Mouse (Mus musculus) cerebellum, adult 11-12 months (tissue): ENCODE measurements around the gene Hsp90b1.
"Not testable (repeated sequence)": the region's sequence is repeated elsewhere in the genome, so short reads cannot be mapped to it uniquely, and the experiment has no call there.

ENCODE experiments used
- DNase-seq: peaks from one replicate; pipeline ENCODE4 v3.0.0; 2022

Gene Hsp90b1

DNA sequence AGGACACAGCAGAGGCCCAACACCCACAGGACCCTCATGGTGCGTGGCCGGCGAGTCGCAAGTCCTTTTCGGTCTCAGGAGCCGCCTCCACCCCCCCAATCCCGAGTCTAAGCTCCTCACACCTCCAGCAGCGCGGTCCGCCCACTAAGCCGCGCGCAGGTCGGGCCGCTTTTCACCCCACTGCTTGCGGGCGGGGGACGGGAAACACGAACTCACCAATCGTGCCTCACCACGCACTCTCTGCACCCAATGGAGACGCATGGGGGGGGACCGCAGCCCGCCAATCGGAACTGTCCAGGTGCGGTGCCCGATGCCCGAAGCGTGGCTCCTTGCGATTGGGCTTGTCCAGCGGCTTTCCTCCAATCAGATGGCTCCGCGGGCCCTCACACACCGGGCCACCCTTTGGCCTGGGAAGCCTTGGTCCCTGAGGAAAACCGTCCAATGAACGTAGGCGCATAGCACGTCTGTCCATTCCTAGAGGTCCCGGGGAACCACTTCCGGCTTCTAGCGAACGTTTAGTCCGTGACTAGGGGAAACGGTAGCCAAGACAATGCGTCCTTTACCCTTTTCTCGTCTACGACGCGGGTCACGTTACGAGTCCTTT, at the start of gene Hsp90b1, which contains the start of gene Ttc41:
Gene Hsp90b1 (minus strand): TSS at position 192 of the 604 bp plus-strand sequence.
Gene Ttc41 (plus strand): TSS at position 494 of the 604 bp plus-strand sequence.
- DNase-seq = peak; percentile 100

DNA sequence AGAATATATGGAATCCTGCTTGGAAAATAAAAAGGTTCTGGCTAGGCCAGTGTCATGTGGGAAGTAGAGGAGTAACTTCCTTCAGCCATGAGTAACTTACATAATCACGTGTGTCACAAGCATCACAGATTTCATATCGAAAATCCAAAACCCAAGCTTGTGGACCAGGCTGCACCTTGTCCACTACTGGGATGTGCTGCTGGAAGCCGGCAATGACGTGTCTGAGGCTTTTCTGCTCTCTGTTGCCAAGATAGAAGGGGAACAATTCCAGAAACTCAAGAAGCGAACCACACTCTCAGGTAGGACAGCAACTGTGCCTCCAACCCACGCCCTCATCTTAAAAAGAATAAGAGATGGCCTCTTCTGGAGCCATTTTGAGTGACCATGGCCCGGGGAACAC, 39.0 kb upstream of the Hsp90b1 start:
- DNase-seq = no peak

DNA sequence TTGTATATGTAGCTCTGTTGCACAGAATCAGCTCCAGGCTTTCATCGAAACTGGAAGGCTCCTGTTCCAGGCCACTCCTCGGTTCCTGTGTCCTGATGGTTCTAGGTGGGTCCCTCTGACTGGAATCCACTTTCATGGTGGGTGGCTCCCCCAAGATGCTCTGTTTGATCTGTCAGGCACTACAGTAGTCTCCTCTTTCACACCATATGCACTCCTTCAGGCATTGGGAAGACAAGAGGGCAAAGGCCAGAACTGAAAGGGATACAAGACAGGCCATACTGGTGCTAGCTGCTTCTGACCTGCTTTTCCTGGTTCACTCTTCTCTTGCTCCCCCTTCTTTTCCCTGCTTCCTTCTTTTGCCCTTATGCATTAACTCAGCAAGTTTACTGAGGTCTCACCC, 37.6 kb upstream of the Hsp90b1 start:
- DNase-seq = no peak

GRCm38 (mm10) chr10:86735036-86735435, 29.7 kb upstream of the Hsp90b1 start:
- DNase-seq = no peak

DNA sequence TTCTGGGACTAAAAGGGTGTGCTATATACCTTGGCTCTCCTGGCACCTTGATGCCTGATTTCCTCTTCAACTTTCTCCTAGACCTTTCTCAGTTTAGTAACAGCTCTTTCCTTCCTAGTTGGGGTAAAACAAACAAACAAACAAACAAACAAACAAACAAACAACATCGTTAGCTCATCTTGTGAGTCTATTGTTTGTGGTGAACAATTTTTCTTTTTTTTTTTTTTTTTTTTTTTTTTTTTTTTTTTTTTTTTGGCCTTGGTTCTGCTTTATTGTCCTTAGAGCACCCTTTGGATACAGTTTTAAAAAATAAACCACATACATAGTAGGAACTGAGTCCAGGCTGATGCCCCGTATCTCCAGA, 26.2 kb upstream of the Hsp90b1 start:
- no peak for DNase-seq

DNA sequence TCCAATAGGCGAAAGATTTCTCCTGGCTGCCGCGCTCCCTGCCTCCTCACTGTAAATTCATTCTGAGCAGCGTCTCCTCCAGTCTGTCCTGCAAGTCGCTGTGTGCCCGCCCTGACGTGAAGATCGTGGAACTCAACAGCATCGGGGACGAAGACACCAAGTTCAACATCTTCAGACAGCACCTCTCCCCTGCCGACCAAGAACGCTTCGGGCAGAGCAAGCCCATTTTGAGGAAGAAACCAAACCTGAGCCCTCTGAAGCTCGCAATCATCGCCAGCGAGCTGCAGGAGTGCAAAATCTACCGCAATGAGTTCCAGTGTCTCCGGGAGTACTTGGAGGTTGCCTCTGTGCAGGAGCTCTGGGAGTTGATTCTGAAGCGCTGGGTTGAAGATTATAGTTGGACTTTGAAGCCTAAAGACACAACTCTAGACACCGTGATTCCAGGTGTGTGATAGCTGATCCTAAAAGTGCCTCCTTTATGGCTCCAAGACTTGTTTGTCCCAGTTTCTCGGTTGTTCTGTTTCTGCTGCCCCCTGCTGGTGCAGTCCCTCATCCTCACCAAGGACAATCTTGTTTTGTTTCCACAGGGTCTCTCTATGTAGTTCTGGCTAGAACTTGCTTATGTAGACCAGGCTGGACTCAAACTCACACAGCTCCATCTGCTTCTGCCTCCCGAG, 25.7 kb upstream of the Hsp90b1 start:
- peak; percentile 64 for DNase-seq

- DNase-seq = no peak
Measured at GRCm38 (mm10) chr10:86728176-86728575, 22.9 kb upstream of the Hsp90b1 start.

- no peak for DNase-seq
Measured at GRCm38 (mm10) chr10:86727548-86727980, 22.3 kb upstream of the Hsp90b1 start.

- no peak for DNase-seq
Measured at GRCm38 (mm10) chr10:86712156-86712555, 6.8 kb upstream of the Hsp90b1 start.

DNA sequence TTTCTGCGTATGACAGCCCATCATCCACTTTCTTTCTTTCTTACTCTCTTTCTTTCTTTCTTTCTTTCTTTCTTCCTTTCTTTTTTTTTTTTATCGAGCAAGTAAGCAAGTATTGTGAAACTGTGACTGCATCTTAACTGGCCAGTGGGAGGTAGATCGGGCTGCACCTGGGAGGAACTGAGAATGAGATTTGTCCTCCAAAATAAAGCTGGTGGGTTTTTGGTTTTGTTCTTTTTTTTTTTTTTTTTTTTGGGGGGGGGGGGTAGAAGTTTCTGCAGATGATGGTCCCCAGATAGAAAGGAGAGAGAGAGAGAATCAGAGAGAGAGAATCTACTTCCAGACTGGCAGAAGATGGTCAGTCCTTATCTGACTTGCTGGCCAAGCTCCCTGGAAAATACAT, 1.8 kb upstream of the Hsp90b1 start:
- DNase-seq = no peak

GRCm38 (mm10) chr10:86705922-86706752, 828 bp upstream of the Hsp90b1 start:
- no peak for DNase-seq

DNA sequence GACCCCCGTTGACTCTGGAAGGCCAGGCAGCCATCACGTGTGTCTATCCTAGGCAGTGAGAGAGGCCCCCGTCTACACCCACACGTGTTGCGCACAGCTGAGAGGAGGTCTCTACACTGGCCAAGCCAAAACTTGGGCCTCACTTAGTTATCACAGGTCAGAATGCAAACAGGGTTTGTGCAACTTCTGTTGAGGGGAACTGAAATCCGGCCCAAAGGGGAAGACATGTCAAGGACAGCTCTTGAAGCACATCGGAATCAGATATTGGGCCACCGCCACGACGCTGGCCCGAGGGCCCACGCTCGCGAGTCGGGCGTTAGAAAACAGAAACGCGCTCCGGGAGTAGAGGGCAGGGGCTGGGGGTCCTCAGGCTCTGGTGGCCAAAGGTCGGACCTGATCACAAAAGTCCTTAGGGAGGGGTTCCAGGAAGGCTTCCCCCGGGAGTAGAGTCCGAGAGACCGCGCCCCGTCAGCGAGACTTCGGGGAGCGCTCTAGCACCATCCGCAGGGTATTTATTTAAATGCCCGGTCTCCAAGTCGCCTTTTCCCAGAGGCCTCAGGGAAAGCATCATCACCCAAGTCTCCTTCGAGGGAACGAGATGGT, 619 bp downstream of the Hsp90b1 start:
- peak; percentile 73 for DNase-seq

- DNase-seq = peak; percentile 25
Measured at GRCm38 (mm10) chr10:86704141-86704540, 1.2 kb downstream of the Hsp90b1 start.

GRCm38 (mm10) chr10:86703375-86703774, 1.9 kb downstream of the Hsp90b1 start:
- DNase-seq = no peak

DNA sequence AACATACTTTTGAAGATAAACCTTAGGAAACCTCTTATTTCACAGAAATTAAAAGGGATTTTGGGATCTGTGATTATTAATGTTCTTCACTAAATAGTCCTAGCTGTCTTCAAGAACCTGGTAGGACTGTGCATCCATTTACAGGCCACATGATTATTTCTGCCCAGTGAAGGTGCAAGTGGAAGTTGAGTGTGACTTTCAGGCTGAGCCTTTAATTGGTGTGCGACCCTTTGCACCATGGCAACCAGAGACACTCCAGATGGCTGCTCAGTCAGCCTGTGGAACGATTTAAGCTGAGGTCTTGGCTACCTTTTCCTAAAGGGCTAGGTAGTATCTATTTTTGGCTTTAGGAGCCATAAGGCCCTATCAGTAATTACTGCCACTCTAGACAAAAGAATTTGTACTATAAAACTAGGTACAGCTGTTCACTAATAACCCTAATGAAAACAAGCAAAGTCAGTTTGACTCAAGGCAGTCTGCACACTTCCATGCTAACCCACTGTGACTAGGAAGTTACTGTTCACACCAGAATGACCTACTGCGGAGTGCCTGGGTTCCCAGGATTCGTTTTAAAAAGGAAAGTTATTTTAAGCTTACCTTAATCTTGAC, 2.9 kb downstream of the Hsp90b1 start:
- DNase-seq = no peak

DNA sequence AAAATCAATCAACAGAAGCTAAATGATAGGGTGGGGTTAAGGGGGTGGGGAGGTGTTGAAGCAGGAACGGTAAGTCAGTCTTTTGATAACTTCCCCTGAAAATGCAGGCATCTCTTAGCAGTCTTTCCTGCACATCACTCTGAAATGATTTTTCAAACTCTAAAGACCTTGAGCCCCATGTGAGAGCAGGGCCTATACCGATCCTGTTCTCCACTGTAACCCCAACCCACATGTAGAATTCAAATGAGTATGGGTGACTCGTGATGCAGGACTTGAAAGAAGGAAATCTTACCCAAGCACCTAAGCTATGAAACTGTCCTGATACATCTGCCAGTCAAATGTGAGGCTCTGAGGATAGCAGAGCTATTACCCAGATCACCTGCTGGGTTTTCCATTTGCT, 4.3 kb downstream of the Hsp90b1 start:
- DNase-seq = no peak

DNA sequence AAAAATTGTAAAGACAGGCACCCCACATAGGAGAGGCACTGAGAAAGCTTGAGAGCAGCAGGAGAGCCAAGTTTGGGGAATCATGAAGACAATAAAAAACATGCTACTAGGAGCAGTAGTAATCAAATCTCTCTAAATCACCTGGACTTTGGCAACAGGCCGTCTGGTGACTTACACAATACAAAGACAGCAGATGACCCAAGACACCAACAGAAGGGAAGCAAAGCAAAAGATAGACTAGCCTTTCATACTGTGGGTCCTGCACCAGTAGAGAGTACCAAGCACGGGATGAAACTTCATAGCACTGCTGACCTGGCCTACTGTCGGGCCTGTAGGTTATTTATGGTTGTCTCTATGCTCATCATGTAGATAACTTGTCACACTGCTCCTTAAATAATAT, 5.1 kb downstream of the Hsp90b1 start:
- no peak for DNase-seq

- DNase-seq = not testable (repeated sequence)
Measured at GRCm38 (mm10) chr10:86686017-86686360, 19.3 kb downstream of the Hsp90b1 start.

- peak; percentile 87 for DNase-seq
Measured at GRCm38 (mm10) chr10:86685179-86686016, 19.9 kb downstream of the Hsp90b1 start.

GRCm38 (mm10) chr10:86684797-86685178, 20.5 kb downstream of the Hsp90b1 start:
- DNase-seq = not testable (repeated sequence)

- not testable (repeated sequence) for DNase-seq
Measured at GRCm38 (mm10) chr10:86670550-86670949, 34.8 kb downstream of the Hsp90b1 start.
